Mouse (Mus musculus) myocyte (in vitro differentiated cells): Measurements from ENCODE around the gene Mycn.

ENCODE experiments used
- CEBPB ChIP-seq: IDR thresholded peaks from 2 replicates; pipeline ENCODE4 v1.6.1; 2011; ENCODE audit warnings: mild to moderate bottlenecking, moderate library complexity; ENCODE audit not compliant: poor library complexity, insufficient read depth, severe bottlenecking
- E2F4 ChIP-seq: IDR thresholded peaks from one replicate; pipeline ENCODE4 v1.6.1; 2011; ENCODE audit warnings: mild to moderate bottlenecking, control low read depth, moderate library complexity; ENCODE audit not compliant: insufficient read depth
- MAX ChIP-seq: IDR thresholded peaks from one replicate; pipeline ENCODE4 v1.6.1; 2011; ENCODE audit warnings: low read depth, mild to moderate bottlenecking, control low read depth
- MYOG ChIP-seq, 3 experiments: IDR thresholded peaks; one replicate each; pipeline ENCODE4 v1.6.1; 2011; ENCODE audit warnings: control low read depth in 2 of 3, low read depth in 2 of 3, mild to moderate bottlenecking in 2 of 3; ENCODE audit not compliant: insufficient read length in 2 of 3, control insufficient read depth in 1 of 3, insufficient read depth in 1 of 3
- POLR2A ChIP-seq: IDR thresholded peaks from one replicate; pipeline ENCODE4 v1.6.1; 2011; ENCODE audit warnings: low read depth, mild to moderate bottlenecking, control low read depth, moderate library complexity; ENCODE audit not compliant: insufficient read length
- POLR2AphosphoS2 ChIP-seq: IDR thresholded peaks from one replicate; pipeline ENCODE4 v1.6.1; 2011; ENCODE audit warnings: low read depth, control low read depth; ENCODE audit not compliant: insufficient read length
- SRF ChIP-seq: IDR thresholded peaks from one replicate; pipeline ENCODE4 v1.6.1; 2011; ENCODE audit warnings: low read depth; ENCODE audit not compliant: control insufficient read depth, insufficient read length
- TCF12 ChIP-seq: IDR thresholded peaks from one replicate; pipeline ENCODE4 v1.6.1; 2011; ENCODE audit warnings: mild to moderate bottlenecking, control low read depth; ENCODE audit not compliant: poor library complexity, insufficient read depth, severe bottlenecking
- USF1 ChIP-seq: IDR thresholded peaks from one replicate; pipeline ENCODE4 v1.6.1; 2011; ENCODE audit warnings: low read depth, mild to moderate bottlenecking, control low read depth, moderate library complexity

DNA sequence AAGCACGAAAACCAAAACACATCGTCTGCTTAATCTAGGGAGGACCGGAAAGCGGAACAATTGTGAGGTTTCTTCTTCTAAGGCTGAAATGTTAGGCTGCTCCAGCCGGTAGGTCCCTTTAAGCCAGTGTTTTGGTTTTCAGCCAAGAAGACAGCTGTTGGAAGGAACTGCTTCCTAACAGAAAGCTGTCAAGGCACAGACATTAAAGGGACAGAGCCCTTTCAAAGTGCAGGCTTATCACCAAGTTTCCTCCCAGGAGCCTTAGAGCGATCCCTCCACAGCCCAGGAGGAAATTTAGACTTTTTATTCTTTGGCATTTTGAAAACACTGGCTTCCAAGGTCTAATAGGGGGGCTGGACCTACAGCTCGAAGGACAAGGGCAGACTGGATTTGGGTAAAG, 3.4 kb downstream of the Mycn start:
- TF ChIP-seq MAX = no peak
- no peak for TF ChIP-seq SRF
- TF ChIP-seq POLR2A = no peak
- TF ChIP-seq USF1 = no peak
- TF ChIP-seq E2F4 = no peak
- TF ChIP-seq TCF12 = no peak
- no peak for TF ChIP-seq POLR2AphosphoS2
- TF ChIP-seq CEBPB = no peak
- no peak for TF ChIP-seq MYOG (IDR thresholded peaks at IDR 0.05; ENCODE audit: control insufficient read depth in 1 of 3, insufficient read depth in 1 of 3, insufficient read length in 2 of 3, low read depth in 2 of 3)
